Mouse (Mus musculus): ENCODE results near the gene Hist3h2ba. TPM values are rescaled to one million over a fixed set of nuclear protein-coding genes. Genes with fewer than 3 reads are reported as not detected.
A peak's percentile ranks its signal among the peaks of the same experiment; 100 is the strongest.

The Hist3h2ba gene
- total RNA-seq (2021) = 8.5 and 9.6 TPM in 2 replicates
- long read RNA-seq = 0 reads

DNA sequence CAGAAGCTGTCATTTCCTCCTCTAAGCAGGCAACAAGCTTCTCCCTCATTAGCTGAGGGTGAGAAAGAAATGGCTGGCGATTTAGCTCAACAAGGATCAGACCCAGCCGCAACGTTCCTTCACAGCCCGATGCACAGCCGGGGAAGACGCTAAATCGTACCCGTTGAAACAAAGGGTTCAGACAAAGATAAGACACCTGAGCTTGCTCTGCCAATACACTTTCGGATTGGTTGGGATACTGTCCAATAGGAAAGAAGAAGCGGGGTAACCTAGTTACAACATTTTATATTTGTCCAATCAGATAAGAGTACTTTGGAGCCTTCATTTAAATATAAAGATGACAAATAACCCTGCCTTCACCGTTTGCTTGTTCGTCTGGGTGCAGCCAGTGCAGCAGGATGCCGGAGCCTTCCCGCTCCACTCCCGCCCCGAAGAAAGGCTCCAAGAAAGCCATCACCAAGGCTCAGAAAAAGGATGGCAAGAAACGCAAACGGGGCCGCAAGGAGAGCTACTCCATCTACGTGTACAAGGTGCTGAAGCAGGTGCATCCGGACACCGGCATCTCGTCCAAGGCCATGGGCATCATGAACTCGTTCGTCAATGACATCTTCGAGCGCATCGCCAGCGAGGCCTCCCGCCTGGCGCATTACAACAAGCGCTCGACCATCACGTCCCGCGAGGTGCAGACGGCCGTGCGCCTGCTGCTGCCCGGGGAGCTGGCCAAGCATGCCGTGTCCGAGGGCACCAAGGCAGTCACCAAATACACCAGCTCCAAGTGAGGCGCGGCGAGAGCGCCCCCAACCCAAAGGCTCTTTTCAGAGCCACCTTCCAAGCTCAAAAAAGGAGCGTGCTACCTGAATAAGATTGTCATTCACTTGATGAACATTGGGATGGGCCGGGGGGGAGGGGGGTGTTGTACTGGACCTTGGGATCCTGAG is at the start of gene Hist3h2ba:
TSS of gene Hist3h2ba (plus strand) at position 379 of the 938 bp plus-strand sequence.
- DNase-seq = peak; percentile 48

DNA sequence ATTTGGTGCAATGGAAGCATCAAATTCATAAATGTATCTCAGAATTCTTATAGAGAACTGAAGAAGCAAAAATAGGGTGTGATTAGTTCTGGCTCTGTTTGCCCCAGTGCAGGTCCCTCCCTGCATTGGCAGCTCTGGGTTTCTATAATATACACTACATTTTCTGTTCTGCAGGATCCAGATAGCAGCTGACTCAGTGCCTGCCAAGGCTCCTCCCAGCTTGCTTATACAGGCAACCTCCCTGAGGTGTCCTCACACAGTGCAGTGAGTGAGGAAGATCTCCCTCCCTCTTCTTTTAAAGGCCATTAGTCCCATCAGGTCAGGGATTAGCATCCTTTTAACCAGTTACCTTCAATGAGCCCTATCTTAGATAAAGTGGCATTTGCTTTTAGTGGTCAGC is 47.6 kb upstream of the Hist3h2ba start:
- DNase-seq = no peak

DNA sequence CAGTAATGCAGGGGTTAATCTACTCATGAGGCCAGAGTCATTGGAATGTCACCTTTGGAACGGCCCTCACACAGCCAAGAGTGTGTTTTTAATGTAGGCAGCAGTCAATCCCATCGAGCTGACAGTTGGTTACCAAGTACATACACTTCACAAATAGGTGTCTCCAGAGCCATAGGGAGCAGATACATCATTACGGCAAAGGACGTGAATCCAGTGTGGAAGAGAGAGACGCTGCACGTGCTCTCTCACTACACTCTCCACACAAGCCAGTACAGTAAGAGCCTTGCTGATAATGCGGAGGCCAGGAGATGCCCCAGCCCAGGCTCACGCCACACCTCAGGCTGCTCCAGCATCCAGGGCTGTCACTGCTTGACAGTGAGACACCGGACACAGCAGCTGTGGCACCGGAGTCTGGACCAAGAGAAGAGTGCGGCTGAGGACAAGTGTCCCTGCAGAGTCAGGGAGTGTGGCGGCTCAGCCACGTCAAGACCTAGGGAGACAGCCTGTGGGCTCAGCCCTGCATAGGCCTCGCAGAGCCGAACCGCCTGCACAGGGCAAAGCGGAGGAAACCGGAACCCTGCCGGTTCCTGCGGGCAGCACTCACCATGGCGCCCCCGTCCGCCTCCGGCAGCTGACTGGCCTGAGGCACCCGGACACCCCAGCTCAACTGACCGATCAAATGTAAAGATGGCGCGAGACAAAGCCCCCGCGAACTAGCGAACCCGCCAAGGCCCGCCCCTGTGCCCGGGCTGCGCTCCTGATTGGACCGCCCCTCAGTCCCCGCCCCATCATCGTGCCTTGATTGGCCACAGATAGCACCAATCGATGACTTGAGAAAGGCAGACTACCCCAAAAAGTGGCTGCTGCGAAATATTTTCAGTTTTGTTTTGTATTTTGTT is 45.0 kb upstream of the Hist3h2ba start, which contains the start of gene Zfp39:
TSS of gene Zfp39 (minus strand) at position 715 of the 899 bp plus-strand sequence.
- peak; percentile 96 for DNase-seq

DNA sequence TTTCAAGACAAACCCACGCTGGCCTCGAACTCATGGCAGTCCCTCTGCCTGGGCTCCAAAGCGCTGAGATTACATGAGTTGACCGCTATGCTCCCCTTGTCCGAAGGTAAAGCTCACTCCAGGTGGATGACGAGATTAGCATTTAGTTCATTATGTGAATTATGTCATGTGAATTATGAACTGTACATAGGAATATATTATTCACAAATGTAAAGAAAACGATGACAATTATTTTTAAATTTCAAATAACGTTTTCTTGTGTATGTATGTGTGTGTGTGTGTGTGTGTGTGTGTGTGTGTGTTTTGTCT is 44.4 kb upstream of the Hist3h2ba start:
- DNase-seq = no peak

DNA sequence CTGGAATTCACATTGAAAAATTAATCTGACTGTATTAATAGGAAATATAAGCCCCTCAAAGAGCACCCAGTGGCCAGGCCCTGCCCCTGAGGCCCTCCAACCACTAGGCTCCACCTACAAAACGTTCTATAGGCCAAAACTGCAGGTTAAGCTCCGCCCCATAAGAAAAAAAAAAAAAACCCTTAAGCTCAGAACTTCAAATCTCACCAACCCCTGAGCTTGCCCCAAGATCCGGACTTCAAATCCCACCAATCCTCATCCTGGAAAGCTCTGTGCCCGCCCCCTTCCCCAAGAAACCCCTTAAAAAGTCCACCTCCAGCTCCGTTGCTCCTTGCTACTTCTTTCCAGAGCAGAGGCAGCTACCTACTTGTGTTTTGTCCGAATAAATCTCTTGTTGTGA is 43.9 kb upstream of the Hist3h2ba start:
- no peak for DNase-seq

DNA sequence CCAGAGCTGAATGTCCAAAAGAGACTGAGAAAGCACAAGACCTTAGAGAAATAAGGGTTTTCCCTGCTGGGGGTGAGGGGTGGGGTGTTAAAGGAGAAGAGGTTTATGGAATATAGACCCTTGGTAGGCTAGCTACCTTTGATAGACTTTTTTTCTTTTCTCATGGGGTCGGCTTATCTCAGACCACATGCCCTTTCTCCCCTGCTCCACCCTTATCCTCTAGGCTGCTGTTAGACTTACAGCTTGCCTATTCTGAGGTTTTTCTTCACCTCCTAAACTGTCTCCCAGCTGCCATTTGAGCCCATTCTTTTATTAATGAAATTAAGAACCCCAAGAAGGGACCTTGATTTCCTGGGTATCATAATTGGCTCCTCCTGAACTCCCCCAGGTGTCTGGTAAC is 34.9 kb upstream of the Hist3h2ba start:
- no peak for DNase-seq

DNA sequence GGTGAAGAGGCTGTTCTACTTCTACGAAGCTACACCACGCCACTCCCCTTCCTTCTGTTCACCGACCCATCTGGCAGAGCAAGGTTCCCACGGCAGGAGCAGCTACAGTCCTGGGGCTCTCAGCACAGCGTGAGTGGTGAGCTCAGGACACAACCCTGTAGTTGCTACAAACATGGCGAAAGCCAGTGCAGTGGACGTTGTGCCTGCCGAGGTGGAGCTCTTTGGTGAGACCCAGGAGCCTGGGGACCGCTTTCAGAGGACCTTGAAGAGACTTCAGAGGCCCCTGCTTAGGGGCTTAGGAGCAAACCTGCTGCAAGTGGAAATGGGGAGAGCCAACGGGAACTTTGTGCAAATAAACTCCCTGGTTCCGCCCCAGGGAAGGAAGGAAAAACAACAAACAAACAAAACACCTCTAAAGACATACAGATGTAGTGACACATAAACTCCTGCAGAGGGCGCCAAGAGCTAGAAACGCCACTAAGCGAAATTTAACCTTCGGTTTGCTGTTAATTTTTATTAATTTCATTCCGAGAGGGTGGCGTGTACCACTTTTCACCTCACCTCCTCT is 34.2 kb upstream of the Hist3h2ba start:
- no peak for DNase-seq

DNA sequence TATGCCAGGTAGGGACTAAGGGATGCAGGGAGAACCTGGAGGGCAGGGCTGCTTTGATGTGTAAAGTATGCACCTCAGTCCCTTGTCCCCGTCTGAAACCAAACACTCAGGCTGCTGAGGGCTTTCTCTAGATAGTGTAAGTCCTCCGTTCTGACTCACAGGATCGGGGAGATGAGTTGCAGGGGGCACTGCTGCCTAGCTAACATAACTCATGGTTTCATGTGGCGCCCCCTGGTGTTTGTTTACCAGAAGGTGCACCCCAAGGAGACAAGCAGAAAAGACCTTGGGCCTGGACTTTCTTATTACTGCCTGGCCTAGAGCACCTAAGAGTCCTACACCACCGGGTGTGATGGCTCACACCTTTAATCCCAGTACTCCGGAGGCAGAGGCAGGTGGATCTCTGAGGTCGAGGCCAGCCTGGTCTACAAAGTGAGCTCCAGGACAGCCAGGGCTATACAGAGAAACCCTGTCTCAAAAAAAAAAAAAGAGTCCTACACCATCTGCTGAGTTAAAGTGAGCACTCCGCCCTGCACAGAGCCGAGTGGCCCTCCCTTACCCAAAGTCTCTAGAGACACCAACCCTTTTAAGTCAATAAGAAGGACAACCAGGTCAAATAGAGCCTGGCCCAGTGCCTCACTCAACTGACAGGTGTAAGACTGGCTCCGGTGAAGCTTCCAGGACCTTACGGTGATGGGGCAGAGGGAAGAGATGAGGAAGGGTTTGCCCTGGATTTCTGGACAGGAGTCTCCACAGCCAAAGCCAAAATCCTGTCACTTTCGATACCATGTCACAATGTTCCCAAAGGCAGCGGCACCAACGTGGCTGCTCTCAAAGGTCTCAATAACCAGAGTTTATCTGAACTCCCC is 31.6 kb upstream of the Hist3h2ba start:
- peak; percentile 53 for DNase-seq

DNA sequence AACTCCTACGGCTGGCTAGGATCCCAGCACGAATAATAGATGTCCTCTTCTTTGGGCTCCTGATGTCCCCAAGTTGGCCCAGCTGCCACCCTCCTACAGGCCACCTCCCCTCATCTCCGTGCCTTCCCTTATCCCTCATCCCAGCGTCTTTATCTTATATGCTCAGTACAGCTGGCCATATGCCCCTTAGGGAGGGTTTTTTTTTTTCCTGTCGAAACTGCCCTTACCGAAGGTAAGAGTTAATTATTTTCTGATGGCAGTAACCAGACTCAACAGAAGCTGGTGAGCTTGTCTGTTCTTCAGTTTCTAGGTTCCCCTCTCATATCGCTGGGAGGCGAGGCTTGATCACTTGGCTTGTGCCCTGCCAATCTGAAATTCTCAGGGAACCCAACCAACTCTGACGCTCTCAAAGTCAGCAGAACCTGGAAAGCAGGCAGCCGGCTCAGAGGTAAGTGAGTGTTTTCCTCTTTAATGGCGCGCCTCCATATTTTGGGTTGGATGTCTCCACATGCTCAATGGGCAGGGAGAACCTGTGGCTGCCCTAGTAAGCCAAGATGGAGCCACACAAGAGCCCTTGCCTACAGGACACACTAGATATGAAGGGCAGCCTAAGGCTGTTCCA is 30.9 kb upstream of the Hist3h2ba start, which contains the start of gene Btnl10:
TSS of gene Btnl10 (plus strand) at position 164 of the 622 bp plus-strand sequence.
- no peak for DNase-seq

DNA sequence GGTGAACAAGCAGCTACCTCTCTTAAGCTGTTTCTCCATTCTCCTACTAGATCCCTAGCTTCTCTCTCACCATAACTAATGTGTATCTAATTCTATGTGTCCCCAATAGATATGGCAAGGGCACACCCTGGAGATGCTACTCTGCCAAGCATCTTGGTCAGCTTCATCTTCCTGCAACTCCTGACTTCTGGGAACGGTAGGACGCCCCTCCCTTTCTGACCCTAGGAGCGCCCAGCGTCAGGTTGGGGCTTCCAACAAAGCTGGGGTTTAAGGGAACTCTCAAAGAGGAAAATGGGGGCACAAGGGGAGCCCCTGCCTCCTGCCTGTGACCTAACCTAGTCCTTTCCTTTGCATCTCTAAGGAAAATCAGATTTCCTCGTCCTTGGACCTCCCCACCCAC is 30.0 kb upstream of the Hist3h2ba start:
- DNase-seq = no peak

DNA sequence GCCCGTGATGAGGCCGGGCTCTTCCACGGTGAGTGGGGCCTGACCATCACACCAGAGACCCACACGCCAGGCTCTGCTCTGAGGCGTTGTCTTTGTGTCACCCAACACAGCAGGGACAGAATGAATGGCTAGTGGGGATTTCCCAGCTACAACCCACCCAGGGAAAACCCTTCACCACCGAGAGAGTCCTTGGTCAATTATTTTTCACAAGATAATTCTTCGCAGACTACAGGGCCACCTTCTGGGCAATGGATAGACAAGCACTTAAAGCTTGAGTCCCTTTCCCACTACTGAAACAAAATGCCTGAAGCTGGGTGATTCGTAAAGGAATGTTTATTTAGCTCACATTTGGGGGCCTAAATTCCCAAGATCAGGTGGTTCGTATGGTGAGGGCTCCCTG is 26.3 kb upstream of the Hist3h2ba start:
- DNase-seq = no peak

DNA sequence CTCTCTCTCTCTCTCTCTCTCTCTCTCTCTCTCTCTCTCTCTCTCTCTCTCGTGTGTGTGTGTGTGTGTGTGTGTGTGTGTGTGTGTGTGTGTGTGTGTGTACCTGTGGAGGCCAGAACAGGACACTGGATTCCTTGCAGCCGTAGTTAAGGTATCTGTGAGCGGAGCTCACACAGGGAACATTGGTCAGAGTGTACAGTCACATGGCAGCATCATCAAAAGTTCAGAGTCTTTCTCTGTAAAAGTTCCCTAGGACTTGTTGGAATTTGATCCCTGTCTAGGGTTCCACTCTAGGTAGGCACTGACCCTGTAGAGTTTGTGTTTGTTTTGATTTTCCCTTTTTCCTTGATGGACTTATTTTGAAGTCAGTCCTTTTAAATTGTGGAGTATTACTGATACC is 22.1 kb upstream of the Hist3h2ba start:
- no peak for DNase-seq

DNA sequence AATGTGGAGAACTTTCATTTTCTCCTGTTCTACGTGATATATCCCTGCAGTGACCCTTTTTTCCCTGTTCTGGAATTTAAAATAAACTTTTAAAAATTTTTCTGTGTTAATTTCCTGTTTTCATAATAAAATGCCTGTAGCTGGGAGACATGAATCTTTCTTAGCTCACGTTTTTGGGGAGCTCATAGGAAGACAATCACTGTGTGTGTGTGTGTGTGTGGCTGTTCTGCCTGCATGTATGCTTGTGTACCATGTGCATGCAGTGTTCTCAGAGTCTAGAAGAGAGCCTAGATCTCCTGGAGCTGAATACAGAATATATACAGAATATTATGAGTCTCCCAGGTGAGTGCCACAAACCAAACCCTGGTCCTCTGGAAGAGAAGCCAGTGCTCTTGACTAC is 21.7 kb upstream of the Hist3h2ba start:
- no peak for DNase-seq

DNA sequence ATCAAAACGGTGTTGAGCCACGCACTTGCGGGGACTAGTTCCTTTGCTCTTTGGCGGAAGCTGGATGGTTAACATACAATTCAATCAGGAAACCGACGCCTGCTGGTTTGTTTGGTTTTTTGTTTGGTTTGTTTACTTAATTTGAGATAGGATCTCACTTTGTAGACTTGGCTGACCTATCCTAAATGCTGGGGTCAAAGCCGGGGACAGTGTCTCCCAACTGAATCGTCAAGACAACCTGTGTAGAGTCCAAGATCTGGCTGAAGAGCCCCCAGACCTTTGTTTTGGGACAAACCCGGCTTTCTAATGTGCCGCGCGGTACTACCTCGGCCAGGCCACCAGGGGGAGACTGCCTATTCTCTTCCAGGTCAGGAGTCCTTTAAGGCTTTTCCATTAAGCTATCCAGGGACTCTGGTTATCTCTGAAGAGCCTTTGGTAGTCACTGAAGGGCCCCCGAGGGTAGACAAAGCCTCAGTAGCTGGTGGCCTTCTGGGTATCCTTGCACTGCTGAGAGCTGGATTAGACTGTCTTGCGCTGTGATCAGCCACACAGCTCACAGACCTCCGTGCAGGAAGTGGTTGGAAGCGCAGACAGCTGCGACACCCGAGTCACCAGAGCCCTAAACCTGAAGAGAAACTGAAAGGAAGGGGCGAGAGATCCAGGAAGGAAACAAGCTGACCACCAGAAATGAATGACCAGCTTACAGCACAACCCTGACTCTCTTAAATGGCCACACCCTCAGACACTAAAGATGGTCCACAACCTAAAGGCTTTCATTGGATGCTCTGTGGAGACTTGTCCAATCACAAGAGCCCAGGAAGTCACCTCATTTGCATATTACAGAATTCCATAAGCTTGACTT is 20.7 kb upstream of the Hist3h2ba start:
- peak; percentile 50 for DNase-seq

DNA sequence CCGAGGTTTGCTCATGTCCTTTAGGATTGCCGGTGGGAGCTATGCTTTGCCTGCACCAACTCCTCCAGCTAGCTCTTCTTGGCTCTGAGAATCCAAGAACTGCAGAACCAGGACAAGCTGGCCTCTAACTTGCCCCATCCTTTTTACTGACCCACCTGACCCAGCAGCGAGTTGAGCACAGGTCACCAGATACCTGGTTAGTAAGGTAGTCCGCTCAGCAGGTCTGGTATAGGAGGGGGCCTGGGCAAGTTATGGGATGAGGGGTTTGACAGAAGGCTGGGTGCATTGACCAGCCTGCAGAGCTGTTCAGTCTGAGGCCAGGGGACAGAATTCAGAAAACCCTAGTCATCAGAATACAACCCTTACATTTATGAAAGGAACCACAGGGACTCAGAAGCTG is 19.7 kb upstream of the Hist3h2ba start:
- no peak for DNase-seq

DNA sequence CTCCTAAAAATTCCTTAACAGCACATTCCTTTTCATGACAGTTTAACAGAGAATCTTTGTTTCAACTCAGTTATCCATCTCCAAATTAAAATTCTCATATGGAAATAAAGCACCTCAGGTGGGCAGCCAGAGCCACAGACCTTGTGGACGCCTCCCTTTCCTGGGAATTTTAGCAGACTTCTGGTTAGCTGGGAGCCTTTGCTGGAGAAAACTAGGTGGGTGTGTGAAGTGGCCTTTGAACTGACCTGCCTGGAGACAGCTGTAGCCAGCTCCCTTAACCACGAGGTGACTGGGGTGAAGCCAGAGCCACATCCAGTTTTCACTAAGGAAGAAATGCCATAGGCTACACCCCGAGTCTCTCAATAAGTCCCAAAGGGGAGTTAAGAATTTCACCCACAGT is 19.1 kb upstream of the Hist3h2ba start:
- DNase-seq = no peak

DNA sequence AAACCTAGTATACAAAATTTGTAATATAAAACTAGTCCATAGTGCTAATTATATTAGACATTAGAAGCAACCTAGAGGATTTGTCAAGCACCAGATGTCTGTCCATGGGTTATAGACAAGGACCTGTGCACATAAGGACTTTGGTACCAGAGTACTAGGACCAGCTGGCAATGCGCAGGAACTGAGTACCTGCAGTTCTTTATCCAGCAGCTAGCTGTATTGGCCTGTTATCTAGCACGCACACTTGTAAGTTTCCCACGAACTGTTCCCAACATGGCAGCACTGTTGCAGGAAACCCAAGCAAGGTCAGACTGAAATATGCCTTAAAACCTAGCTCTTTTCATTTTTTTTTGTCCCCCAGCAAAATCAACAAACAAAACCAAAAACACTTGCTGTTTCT is 18.5 kb upstream of the Hist3h2ba start:
- no peak for DNase-seq

DNA sequence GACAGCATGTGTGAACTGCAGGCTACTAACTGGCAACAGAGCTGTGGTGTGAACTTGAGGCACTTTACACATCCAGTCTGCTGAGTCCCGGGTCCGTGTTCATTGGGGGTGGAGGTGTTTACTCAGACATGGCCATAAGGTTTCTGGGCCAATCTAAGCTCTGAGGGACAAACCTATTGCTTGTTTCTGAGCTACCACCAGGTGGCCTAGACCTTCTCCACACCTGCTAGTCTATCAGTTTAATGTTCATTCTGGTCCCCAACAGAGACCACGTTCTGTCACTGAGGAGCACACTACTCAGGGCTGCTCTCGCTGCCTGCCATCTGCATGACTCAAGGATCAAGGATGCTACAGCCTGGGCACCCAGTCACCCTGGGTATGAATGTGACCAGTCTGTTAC is 17.1 kb upstream of the Hist3h2ba start:
- no peak for DNase-seq

DNA sequence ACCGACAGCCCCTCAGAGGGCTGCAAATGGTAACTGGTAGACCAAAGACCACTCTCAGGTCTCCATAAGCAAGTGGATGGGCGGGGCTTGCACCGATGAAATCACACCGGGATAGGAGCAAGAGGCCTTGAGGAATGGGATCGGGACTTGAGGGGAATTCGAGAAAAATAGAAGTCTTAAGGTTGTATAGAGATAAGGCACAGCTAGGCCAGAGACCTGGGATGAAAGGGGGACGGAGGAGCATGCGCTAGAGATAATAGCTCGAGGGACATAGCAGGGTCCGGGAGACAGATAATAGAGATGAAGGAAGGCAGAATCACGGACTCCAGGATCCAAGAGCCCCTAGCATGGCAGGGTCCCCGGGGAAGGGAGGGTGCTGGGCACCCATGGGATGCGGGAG is 10.8 kb upstream of the Hist3h2ba start:
- no peak for DNase-seq

Measured in adrenal gland, postnatal 25 days (tissue).